Mouse (Mus musculus): ENCODE measurements around the gene Tcf7l1.

DNA sequence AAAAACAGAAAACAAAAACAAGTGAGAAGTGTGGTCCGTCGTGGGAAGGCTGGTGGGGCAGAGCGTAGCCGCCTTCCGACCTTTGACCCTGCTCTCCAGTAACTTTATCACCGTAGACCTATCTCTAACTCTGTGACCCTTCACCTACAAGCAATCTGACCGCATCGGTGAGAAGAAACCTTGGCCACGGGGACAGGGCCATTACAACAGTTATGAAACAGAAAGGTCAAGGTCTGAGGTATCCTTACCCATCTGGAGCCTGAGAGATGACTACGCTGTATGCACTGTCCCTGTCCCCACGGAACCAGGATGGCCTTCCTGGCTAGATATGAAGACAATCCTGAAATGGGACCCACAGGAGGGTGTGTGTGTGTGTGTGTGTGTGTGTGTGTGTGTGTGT is 204.9 kb downstream of the Tcf7l1 start:
- TF ChIP-seq CTCF (IDR thresholded peaks at IDR 0.05; ENCODE audit: low read depth) (no peak), EP300 (IDR thresholded peaks at IDR 0.05; ENCODE audit: low read depth) (no peak)
